Mouse (Mus musculus): ENCODE data around the gene Rarres1. TPM values are rescaled to one million over a fixed set of nuclear protein-coding genes. Genes with fewer than 3 reads are reported as not detected.

The Rarres1 gene
- total RNA-seq, 2 experiments from 2014 or later = 1.9 TPM

GRCm38 (mm10) chr3:67429338-67429998, 85.9 kb downstream of the Rarres1 start:
- DNase-seq (ENCODE audit: low spot score in 2 of 2) = no peak

Other genes with a start within 250 kb of the Rarres1 start
- gene Mlf1, start 141.4 kb downstream of the Rarres1 start, total RNA-seq (2021) = 1 to 10 TPM in 1 of 2 experiments, under 1 TPM in 1; 0.88 to 1.0 TPM
- not detected for gene Gm17402, start 140.4 kb downstream of the Rarres1 start, total RNA-seq (2021)
- gene Gfm1, start 85.4 kb downstream of the Rarres1 start, total RNA-seq (2021) = 10 to 100 TPM; 49.6 to 49.8 TPM
- 10 to 100 TPM; 37.2 TPM for gene Lxn, start 51.6 kb downstream of the Rarres1 start, total RNA-seq (2021)
- gene Mfsd1, start 67.2 kb upstream of the Rarres1 start, total RNA-seq (2021) = 10 to 100 TPM; 37.6 to 39.2 TPM